Mouse (Mus musculus): ENCODE results near the gene Agl.
"Not testable (repeated sequence)": the region's sequence is repeated elsewhere in the genome, so short reads cannot be mapped to it uniquely, and the experiment has no call there.

The Agl gene

DNA sequence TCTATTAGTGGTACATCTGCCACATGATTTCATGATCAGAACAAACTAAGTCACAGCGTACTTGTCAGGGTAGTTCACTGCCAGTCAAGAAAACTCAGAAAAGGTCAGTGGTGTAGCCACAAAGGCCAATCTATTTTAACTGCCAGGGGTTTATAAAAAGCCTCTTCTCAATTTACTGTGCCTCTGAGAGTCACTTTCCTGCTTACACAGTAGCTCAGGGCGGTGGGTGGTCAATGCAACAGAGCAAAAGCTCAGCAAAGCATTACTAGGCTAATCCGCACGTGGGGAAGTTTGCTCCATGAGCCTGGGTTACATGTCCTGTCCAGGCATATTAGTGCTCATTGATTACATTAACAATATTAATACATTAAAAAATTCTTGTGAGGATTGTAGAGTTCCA, 8.0 kb upstream of the Agl start:
- no peak for DNase-seq

- DNase-seq = no peak
Measured at GRCm38 (mm10) chr3:116815305-116815797, 7.4 kb upstream of the Agl start.

DNA sequence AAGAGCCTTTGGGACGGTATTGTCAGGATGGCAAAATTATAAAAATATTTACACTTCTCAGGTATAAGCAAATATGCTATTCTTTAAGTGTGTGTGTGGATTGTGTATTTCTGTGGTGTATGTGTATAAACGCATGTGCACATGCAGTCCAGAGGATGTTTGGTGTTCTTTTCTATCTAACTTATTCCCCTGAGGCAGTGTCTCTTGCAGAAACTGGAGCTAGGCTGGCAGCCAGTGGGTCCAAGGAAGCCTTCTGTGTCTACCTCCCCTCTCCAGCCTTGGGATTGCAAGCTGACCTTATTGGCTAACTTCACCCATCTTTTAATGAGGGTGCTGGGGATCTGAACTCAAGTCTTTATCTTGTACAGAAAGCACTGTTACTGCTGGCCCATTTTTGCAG, 5.0 kb upstream of the Agl start:
- no peak for DNase-seq

GRCm38 (mm10) chr3:116810351-116810750, 2.4 kb upstream of the Agl start:
- DNase-seq = not testable (repeated sequence)

- no peak for DNase-seq
Measured at GRCm38 (mm10) chr3:116809221-116809620, 1.3 kb upstream of the Agl start.

DNA sequence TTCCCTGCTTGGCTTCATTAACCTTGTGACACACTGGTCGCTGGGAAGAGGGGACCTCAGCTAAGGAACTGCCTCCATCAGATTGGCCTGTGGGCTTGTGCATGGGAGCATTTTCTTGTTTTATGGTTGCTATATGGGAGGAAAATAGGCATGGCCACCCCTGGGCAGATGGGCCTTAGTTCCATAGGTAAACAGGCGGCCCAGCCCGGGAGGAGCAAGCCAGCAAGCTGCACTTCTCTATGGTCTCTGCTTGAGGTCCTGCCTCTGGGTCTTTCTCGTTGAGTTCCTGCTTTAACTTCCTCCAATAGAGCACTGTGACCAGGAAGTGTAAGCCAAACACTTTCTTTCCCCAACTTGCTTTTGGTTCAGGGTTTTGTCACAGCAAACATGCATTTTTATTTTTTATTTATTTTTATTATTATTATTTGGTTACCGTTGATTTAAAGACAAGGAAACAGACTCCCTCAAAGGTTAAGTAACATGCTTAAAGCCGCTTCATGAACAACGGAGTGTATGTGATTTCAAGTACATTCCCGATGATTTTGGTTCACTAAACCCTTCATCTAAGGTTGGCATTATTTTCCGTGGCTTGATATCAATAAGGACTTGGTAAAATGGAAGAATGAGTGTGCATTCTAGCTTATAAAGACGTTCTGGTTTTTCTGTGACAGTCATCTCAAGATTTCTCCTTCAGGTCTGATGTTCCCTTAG, 696 bp upstream of the Agl start:
- peak; percentile 12 for DNase-seq

DNA sequence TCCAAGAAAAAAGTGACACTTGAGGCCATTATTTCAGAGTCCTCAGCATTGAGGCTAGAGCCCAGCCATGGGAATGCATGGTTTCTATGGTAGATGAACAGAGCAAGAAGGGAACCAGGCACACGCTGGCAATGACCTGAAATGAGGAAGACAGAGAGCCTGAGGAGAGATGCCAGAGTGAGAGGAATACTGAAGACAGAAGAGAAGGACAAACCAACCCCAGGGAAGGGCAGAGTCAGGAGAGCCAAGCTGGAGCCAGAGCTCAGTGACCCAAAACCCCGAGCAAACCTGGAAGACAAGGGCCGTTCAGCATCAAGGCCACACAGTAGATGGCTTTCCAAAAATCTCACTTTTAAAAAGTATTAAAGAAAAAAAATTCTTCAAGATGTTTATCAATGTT, 2.1 kb downstream of the Agl start:
- no peak for DNase-seq

- no peak for DNase-seq
Measured at GRCm38 (mm10) chr3:116804746-116805285, 3.1 kb downstream of the Agl start.

- no peak for DNase-seq
Measured at GRCm38 (mm10) chr3:116801755-116802154, 6.2 kb downstream of the Agl start.

GRCm38 (mm10) chr3:116798821-116799510, 9.0 kb downstream of the Agl start:
- DNase-seq = no peak

DNA sequence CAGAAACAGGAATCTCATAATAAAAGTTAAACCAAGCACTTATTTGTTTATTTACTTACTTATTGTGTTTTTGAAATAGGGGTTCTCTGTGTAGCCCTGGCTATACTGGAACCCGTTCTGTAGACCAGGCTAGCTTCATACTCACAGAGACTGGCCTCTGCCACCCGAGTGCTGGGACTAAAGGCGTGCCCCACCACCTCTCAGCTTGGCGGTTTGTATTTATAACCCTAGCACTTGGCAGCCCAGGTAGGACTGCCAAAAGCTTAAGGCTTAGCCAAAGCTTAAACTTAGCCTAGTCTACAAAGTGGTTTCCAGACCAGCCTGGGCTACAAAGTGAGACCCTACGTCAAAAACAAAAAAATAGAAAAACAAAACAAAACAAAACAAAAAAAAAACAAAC, 19.1 kb downstream of the Agl start:
- DNase-seq = no peak

GRCm38 (mm10) chr3:116786543-116786942, 21.4 kb downstream of the Agl start:
- no peak for DNase-seq

DNA sequence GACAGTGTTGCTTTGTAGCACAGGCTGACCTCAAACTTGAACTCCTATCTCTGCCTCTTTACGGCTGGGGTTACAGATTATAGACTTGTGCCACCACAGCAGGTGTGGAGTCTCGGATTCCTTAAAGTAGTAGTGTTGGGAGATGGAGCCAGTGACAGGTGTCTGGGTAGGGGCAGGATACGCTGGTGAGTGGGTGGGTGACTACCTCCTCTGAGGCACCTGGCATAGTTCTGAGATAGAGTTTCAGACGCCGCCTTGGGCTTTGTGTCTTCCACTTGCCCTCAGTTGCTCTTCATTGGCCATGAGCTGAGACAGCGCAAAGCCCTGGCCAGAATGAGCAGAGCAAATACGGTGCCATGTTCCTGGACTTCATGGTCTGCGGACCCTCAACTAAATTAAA, 22.1 kb downstream of the Agl start:
- DNase-seq = no peak

GRCm38 (mm10) chr3:116784811-116785210, 23.2 kb downstream of the Agl start:
- DNase-seq = no peak

DNA sequence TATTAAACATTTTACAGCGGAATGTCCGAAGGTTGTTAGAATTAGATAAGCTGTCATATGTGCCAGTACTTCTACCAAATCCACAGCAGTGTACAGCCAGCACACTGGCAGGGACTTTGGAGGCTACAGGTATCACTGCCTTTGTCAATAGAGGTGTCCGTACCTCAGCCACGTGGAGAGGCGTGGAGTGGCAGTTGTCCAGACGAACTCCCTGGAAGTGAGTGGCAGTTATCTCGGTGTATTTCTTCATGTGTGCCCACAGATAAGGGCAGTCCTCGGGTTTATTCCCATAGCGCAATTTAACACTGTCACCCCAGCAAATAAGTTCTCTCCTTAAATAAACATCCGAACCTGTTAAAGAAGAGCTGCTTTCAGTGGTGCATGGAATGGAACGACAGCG, 23.7 kb downstream of the Agl start:
- no peak for DNase-seq

GRCm38 (mm10) chr3:116776961-116777360, 31.0 kb downstream of the Agl start:
- no peak for DNase-seq

- no peak for DNase-seq
Measured at GRCm38 (mm10) chr3:116773836-116774235, 34.1 kb downstream of the Agl start.

GRCm38 (mm10) chr3:116771597-116771996, 36.4 kb downstream of the Agl start:
- no peak for DNase-seq

DNA sequence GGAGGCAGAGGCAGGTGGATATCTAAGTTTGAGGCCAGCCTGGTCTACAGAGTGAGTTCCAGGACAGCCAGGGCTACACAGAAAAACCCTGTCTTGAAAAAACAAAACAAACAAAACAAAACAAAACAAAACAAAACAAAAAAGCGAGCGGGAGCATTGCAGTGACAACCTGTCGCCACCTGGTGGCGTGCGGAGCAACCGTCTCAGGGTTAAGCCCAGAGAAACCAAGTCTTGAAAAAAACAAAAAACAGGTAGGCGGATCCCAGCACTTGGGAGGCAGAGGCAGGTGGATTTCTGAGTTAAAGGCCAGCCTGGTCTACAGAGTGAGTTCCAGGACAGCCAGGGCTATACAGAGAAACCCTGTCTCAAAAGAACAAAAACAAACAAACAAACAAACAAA, 41.0 kb downstream of the Agl start:
- not testable (repeated sequence) for DNase-seq

DNA sequence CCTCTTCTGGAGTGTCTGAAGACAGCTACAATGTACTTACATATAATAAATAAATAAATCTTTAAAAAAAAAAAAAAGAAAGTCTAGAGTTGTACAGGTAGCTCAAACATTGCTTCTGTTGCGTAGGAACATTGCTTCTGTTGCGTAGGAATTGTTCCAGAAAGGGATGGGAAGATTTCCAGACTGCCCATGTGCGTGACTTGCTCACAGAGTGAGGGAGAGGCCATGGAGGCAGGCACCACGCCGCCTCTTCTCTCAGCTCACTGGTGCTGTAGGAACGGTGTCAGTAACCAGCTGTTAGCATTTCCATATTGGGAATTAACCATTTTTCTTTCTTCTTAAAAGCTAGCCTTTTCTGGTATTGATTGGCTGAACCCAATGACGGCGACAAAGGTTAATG, 55.1 kb downstream of the Agl start:
- DNase-seq = no peak

DNA sequence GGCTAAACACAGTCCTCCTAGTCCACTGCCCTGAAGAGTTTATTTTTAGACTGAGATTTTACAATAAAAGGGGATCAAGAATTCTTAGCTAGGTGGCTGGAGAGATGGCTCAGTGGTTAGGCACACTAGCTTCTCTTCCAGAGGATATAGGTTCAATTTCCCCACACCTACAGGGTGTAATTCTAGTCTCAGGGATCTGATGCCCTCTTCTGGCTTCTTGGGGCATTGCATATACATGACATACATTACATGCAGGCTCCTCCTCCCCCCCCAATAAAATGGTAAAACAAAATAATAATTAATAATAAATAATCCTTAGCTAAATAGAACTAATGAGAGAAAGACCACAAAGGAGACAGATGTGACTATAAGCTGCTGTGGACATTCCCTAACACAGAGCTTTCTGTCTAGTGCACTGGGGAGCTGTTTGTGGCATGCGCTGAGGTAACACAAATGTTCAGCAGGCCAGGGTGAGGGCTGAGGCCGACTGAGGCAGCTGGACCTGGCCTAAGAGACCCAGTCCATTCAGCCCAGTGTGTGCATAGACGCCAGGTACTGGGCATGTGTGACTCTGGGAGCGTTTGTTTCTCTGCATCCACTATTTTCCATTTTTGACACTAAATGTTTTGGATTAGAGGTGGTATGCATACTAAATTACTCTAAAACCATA, 56.6 kb downstream of the Agl start:
- peak; percentile 43 for DNase-seq

DNA sequence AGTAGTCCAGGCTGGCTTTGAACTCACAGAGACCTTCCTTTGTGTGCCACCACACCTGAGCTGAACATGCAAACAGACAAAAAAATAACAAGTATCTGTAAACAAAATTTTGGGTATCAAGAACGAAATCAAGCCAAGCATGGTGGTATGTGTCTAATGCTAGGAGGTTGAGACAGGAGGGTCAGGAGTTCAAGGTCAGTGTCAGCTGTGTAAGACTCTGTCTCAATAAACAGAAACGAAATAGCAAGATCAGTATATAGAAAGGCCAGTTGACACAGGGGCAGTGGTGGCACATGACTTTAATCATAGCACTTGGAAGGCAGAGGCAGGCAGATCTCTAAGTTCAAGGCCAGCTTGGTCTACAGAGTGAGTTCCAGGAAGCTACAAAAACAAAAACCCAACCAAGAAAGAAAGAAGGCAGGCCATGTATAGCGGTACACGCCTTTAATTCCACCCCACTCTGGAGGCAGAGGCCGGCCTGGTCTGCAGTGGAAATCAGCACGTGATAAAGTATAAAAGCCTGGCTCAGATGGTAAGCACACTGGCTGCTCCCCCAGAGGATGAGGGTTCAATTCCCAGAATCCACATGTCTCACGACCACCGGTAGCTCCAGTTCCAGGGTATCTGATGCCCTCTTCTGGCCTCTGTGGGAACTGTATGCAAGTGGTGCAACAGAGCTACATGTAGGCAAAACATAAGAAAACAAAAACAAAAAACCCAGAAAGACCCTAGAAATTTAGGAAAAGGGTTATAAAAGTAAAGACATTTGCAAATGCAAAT, 59.4 kb downstream of the Agl start:
- DNase-seq = peak; percentile 56

DNA sequence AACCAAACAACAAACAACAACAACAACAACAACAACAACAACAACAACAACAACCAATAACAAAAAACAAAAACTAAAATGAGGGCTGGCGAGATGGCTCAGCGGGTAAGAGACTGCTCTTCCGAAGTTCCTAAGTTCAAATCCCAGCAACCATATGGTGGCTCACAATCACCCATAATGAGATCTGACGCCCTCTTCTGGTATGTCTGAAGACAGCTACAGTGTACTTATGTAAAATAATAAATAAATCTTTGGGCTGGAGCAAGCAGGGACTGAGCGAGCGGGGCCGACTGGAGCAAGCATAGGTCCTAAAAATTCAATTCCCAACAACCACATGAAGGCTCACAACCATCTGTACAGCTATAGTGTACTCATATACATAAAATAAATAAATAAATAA, 60.3 kb downstream of the Agl start:
- DNase-seq = not testable (repeated sequence)

Data from right cerebral cortex, postnatal 4 days (tissue).